Mouse (Mus musculus) brain, embryonic 14.5 days (tissue): ENCODE measurements around the gene Dock4.

ENCODE experiments used
- CTCF ChIP-seq: fragments of 200-500 bp; IDR thresholded peaks from 2 replicates; pipeline ENCODE4 v1.5.1; 2012; ENCODE audit warnings: inconsistent platforms, mild to moderate bottlenecking, moderate library complexity, borderline replicate concordance; ENCODE audit not compliant: insufficient read depth, insufficient read length; ENCODE audit errors: extremely low read depth
- POLR2A ChIP-seq: fragments of 200-500 bp; IDR thresholded peaks from 2 replicates; pipeline ENCODE4 v1.6.1; 2012; ENCODE audit warnings: mild to moderate bottlenecking, inconsistent platforms, borderline replicate concordance; ENCODE audit not compliant: poor library complexity, insufficient read depth, insufficient read length, severe bottlenecking; ENCODE audit errors: extremely low read depth

DNA sequence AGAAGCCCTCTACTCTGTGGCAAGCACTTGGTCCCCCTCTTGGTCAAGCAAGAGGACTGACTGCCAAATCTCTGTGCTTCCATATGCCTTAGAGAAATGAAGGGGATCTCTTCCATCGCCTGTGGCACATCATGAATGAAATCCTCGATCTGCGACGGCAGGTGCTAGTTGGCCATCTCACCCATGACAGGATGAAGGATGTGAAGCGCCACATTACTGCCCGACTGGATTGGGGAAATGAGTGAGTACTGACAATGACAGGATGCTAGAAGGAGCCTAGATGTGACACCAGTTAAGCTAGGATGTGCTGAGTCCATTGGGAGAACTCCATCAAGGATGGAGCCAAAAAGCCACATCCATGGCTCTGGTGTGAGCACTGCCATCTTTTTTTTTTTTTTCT lies 190.2 kb downstream of the Dock4 start:
- TF ChIP-seq CTCF (no peak), POLR2A (no peak)
